Mouse (Mus musculus) adrenal gland, postnatal 4 days (tissue): ENCODE results near the gene Slc44a1. TPM values are rescaled to one million over a fixed set of nuclear protein-coding genes. Genes with fewer than 3 reads are reported as not detected.

Experiments used
- DNase-seq, 2 experiments: peaks; one replicate each; pipeline ENCODE4 v3.0.0; 2021 to 2022; ENCODE audit warnings: low spot score in 2 of 2, mixed read lengths in 2 of 2
- total RNA-seq, 2 experiments: library from RNA; stranded (reverse); gene quantifications; 2 replicates each; pipeline ENCODE4 v1.2.3; 2021

The Slc44a1 gene
- total RNA-seq, 2 experiments from 2014 or later = 95.4 to 95.8 TPM

- DNase-seq = no peak
These were observed 155.2 kb downstream of the Slc44a1 start for GRCm38 (mm10) chr4:53595246-53596062.

GRCm38 (mm10) chr4:53596063-53596895 lies 156.1 kb downstream of the Slc44a1 start:
- no peak for DNase-seq

- no peak for DNase-seq
These were observed 160.2 kb downstream of the Slc44a1 start for GRCm38 (mm10) chr4:53600462-53600861.

DNA sequence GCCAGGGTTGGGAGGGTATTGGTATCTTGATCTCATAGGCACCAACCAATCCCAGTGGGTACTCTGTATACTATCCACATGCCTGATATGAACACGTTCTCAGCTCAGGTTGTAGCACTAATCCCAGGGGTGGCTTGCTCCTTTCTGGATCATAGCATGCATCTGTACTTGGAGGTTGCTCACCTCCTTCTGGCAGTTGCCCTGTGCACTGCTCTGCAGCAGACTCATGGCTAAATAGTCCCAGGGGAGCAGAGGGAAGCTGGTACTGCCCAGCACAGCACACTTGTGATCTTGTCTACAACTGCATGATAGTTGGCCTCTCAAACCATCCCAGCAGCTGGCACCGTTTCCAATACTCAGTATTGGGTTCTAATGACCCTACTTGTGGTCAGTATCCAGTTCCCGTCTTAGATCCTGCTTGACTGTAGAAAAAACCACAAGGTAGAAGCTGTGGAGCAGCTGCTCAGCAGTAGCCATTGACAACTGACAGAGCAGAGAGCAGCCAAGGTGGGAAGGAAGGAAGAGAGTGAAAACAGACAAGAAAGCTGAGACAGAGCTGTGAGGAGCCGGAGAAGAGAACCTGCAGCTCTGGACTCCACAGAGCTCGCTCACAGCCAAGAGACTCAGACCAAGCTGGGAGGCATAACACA lies 174.5 kb downstream of the Slc44a1 start:
- DNase-seq = no peak

- DNase-seq = no peak
These were observed 177.8 kb downstream of the Slc44a1 start for GRCm38 (mm10) chr4:53617968-53618367.

GRCm38 (mm10) chr4:53620104-53620503 lies 179.9 kb downstream of the Slc44a1 start:
- DNase-seq = no peak

GRCm38 (mm10) chr4:53621084-53621483 lies 180.9 kb downstream of the Slc44a1 start:
- DNase-seq = no peak

GRCm38 (mm10) chr4:53621490-53621889 lies 181.3 kb downstream of the Slc44a1 start:
- no peak for DNase-seq

DNA sequence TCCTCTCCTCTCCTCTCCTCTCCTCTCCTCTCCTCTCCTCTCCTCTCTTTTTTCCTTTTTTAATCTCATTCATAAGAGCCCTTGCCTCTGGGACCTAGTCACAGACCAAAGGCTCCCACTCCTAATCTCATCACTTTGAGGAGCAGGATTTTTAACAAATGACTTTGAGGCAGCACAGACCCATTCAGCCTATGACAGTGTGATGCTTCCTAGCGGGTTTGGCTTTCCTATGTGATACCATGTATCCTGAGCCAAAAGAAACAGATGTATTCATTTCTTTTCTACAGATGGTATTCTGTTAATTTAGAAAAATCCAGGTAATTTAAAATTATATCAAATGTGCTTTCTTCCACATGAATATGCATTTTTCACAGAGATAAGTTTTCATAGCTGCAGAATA lies 183.5 kb downstream of the Slc44a1 start:
- no peak for DNase-seq

GRCm38 (mm10) chr4:53624816-53625215 lies 184.6 kb downstream of the Slc44a1 start:
- no peak for DNase-seq

- no peak for DNase-seq
These were observed 185.1 kb downstream of the Slc44a1 start for GRCm38 (mm10) chr4:53625263-53625662.

- DNase-seq = no peak
These were observed 188.7 kb downstream of the Slc44a1 start for GRCm38 (mm10) chr4:53628924-53629323.

GRCm38 (mm10) chr4:53630963-53631315 lies 190.7 kb downstream of the Slc44a1 start:
- DNase-seq = peak in 1 of 2 experiments; percentile 37

DNA sequence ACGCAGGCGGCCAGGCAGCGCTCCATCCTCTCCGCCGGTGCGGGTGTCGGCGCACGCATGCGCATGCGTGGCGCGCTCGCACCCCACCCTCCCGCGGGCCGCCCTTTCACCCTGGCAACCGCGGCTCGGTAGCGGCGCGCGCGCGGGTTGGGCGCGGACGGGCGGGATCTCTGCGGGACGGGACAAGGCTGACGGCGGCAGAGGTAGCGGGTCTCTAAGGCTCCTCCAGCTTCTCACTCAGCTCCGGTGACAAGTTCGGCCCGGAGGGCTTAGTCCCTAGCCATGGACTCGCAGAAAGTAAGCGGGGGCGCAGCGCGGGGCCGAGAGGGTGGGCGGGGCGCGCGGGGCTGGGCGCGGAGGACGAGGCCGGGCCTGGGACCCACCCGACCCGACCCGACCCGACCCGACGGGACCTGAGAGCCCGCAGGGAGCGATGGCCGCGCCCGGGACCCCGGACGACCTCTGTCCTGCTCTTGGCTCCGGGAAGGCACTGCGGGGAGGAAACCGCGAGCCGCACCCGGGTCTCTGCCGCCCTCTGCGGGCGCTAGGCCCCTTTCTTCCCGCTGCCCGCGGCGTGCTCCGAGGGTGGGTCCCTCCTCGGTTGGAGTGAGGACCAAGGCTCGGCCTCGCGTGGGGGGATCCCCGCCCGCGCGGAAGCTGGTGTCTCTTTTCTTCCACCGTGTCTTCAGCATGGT lies 191.2 kb downstream of the Slc44a1 start, which contains the start of gene Fsd1l:
Fsd1l (plus strand) TSS at position 156 of the 695 bp plus-strand sequence.
- DNase-seq = peak; percentile 26 to 66

DNA sequence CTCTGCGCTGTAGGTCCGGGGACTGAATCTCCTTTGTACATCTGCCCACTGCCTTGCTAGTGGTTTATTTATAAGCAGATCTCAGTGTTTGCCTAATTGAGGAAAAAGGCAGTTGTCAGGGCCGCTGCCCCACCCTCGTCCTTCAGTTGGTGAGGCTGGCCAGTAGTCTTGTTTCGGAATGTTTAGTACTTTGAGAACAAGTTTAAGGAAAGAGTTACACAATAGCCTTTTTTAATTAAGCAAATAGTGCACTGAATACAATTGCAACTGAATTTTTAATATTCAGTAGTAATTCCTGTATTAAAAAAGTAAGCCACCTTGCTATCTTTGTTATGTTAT lies 191.8 kb downstream of the Slc44a1 start:
- no peak for DNase-seq

- no peak for DNase-seq
These were observed 195.1 kb downstream of the Slc44a1 start for GRCm38 (mm10) chr4:53635336-53635735.

DNA sequence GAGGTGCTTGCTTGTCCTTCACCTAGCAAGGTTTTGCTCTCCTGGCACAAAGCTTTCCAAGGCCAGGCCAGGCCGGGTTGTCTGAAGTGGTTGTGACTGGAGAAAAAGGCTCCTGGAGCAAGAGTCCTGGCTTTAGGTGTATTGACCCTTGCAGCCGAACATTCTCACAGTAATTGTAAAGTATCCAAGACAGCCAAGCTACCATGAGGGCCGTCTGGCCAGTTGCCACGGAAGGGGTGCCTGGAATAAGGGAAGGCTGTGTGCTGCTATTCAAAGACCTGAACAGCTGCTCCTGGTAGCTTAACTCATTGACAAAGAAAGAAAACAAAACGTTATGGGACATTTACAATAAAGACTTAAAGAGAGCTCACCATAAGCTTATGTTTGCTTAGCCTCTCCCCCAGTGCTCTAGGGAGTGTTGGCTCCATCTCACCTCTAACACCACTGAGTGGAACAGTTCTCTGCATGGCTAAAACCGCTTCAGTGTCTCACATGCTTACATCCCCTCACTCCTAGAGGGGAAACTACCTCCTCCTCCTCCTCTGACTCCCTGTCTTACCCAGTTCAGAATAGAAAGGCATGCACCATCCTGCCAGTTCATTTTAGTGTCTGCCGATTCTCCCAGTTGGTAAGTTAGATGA lies 197.2 kb downstream of the Slc44a1 start:
- no peak for DNase-seq

- DNase-seq = no peak
These were observed 198.4 kb downstream of the Slc44a1 start for GRCm38 (mm10) chr4:53638549-53639123.

DNA sequence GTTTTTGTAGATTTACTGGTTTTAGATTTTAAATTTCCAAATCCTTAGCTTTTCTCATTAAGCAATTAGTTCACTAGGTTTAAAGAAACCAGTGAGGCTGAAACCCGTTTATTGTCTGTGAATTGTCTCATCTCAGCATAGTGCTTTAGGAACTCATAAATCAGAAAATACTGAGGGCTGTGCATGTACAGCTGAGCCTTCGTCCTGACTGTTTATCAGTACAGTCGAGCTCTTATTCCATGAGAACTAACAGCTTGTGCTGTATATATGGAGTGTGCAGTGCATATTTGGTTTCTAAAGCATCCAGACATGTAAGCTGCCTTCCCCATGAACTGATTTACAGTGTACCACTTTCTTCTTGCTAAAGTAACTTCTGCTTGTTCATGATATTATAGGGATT lies 217.8 kb downstream of the Slc44a1 start:
- DNase-seq = no peak

GRCm38 (mm10) chr4:53660711-53661110 lies 220.5 kb downstream of the Slc44a1 start:
- no peak for DNase-seq
